Mouse (Mus musculus): Measurements from ENCODE around the gene BC005624.

DNA sequence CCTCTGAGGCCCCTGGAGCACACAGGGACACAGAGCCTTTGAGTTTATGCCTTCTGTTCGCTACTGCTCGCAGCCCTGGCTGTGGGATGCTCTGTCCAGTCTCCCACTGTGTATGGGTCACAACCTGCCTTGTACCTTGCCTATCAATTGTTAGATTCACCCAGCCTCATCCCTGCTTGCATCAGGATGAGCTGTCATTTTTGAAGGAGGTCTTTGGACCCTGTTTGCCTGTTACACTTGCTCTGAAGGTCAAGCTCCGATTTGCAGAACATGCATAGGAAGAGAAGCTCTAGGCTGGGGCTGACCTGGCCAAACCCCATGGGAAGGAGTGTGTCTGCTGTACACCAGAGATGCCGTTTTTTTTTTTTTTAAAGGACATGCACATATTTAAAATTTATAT is 24.5 kb downstream of the BC005624 start:
- TF ChIP-seq CTCF (IDR thresholded peaks at IDR 0.05; ENCODE audit: low read depth, low read length) (no peak), EP300 (IDR thresholded peaks at IDR 0.05; ENCODE audit: insufficient read depth, low read depth, low read length) (no peak), POLR2A (IDR thresholded peaks at IDR 0.05; ENCODE audit: insufficient read depth, low read length) (no peak)
